8 mouse cellular contexts compared by ENCODE assay signal in the genomic region with DNA sequence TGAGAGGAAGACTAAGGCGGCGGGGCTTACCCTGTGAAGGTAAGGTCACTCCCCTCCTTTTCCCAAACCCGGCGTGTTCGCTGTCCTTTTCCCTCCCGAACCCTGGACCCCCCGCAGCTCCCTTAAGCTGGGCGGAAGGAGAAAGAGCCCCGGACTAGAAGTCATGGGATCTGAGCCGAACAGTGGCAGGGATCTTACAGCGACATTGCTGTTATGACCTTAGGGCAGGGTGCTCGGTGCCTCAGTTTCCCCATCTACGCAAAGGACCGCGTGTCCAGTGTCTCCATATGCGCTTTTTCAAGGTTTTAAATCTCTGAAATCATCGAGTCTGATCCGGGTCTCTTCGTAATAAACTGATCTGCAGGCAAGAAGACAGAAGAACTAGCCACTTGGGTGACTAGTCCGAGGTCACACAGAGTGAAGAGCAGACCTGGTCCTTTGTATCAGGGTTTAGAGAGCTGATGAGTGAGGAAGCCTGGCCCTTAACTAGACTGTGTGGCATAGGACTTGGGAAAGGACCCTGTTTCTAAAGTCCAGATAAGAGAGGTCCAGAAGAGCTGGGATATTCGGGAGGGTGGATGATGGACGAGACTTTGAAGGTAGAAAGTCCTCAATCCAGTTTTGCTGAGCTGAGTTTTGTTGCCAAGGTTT. TPM values are rescaled to one million over a fixed set of nuclear protein-coding genes. Genes with fewer than 3 reads are reported as not detected.
DNase-seq lines count a peak whose midpoint lies in the region; ATAC-seq and TF ChIP-seq lines count a peak whose summit lies in the region.

No protein-coding gene starts in this region.

- no peaks in the 10 kb centered on the region for H3K36me3 ChIP-seq in kidney, embryonic 14.5 days (ENCODE audit: control insufficient read depth, insufficient read depth, low read length)
- H3K36me3 ChIP-seq in G1E (replicated peaks), result peaks cover 32% of the 10 kb centered on the region
- H3K36me3 ChIP-seq in heart, embryonic 13.5 days, result peaks cover 15% of the 10 kb centered on the region
- H3K36me3 ChIP-seq in liver, embryonic 14.5 days (replicated peaks; ENCODE audit: control insufficient read depth, insufficient read depth, low read depth), result peaks cover 6% of the 10 kb centered on the region; the same call in 1 of the 2 replicates

- TF ChIP-seq EP300 in liver, embryonic 14.5 days (IDR thresholded peaks at IDR 0.05; ENCODE audit: low read depth), result no peak

- H3K27me3 ChIP-seq in kidney, embryonic 14.5 days (ENCODE audit: control insufficient read depth, insufficient read depth, low read length), result no peaks in the 10 kb centered on the region
- H3K27me3 ChIP-seq in G1E (ENCODE audit: insufficient read depth, low read length), result no peaks in the 10 kb centered on the region
- no peaks in the 10 kb centered on the region for H3K27me3 ChIP-seq in heart, embryonic 13.5 days (replicated peaks)
- H3K27me3 ChIP-seq in liver, embryonic 14.5 days (ENCODE audit: control insufficient read depth, insufficient read depth, low read length), result no peaks in the 10 kb centered on the region

- peaks cover 13% of the 10 kb centered on the region for H3K4me1 ChIP-seq in kidney, embryonic 14.5 days (ENCODE audit: control insufficient read depth, insufficient read depth, low read length)
- peaks cover 52% of the 10 kb centered on the region for H3K4me1 ChIP-seq in G1E (ENCODE audit: insufficient read depth, low read depth, low read length)
- H3K4me1 ChIP-seq in heart, embryonic 13.5 days, result peaks cover 24% of the 10 kb centered on the region
- peaks cover 7 to 18% of the 10 kb centered on the region in 2 experiments for H3K4me1 ChIP-seq in liver, embryonic 14.5 days (replicated peaks; ENCODE audit: control insufficient read depth in 2 of 2, insufficient read depth in 2 of 2, low read length in 1 of 2)

- whole genome bisulfite sequencing in kidney, embryonic 14.5 days, result 1% methylated on average over 21 of the region's 22 CpGs
- under 1% methylated on average over 22 of the region's 22 CpGs for WGBS in heart, embryonic 13.5 days
- under 1% methylated on average over 22 of the region's 22 CpGs for WGBS in liver, embryonic 14.5 days (ENCODE audit: insufficient replicate concordance)

- no peaks in the 10 kb centered on the region for H3K9me3 ChIP-seq in kidney, embryonic 14.5 days (ENCODE audit: control insufficient read depth, low read length)
- H3K9me3 ChIP-seq in G1E (replicated peaks), result no peaks in the 10 kb centered on the region
- H3K9me3 ChIP-seq in heart, embryonic 13.5 days, result no peaks in the 10 kb centered on the region
- no peaks in the 10 kb centered on the region for H3K9me3 ChIP-seq in liver, embryonic 14.5 days (ENCODE audit: control insufficient read depth, low read length)

- H3K9ac ChIP-seq in kidney, embryonic 14.5 days (ENCODE audit: low read depth, low read length), result peak overlapping the region; percentile 61
- peak overlapping the region; percentile 87 for H3K9ac ChIP-seq in heart, embryonic 13.5 days
- peak overlapping the region; percentile 85 for H3K9ac ChIP-seq in liver, embryonic 14.5 days (replicated peaks)

- TF ChIP-seq CTCF in G1E (IDR thresholded peaks at IDR 0.05; ENCODE audit: low read depth, low read length), result no peak
- TF ChIP-seq CTCF in liver, embryonic 14.5 days (IDR thresholded peaks at IDR 0.05; ENCODE audit: low read depth), result no peak

- no peak overlapping the region for H3K27ac ChIP-seq in kidney, embryonic 14.5 days (ENCODE audit: low read depth, low read length)
- H3K27ac ChIP-seq in heart, embryonic 13.5 days (replicated peaks), result peak overlapping the region; percentile 80
- peak overlapping the region; percentile 38 for H3K27ac ChIP-seq in liver, embryonic 14.5 days

- H3K4me2 ChIP-seq in kidney, embryonic 14.5 days (replicated peaks; ENCODE audit: low read depth, low read length), result peak overlapping the region; percentile 62
- H3K4me2 ChIP-seq in heart, embryonic 13.5 days, result peak overlapping the region; percentile 81
- H3K4me2 ChIP-seq in liver, embryonic 14.5 days (ENCODE audit: low read depth), result peak overlapping the region; percentile 75

- H3K4me3 ChIP-seq in kidney, embryonic 14.5 days (ENCODE audit: low read length), result peak overlapping the region; percentile 54
- H3K4me3 ChIP-seq in G1E (ENCODE audit: low read depth, low read length), result peak overlapping the region; percentile 86
- peak overlapping the region; percentile 80 for H3K4me3 ChIP-seq in heart, embryonic 13.5 days
- peak overlapping the region; percentile 89 to 90 for H3K4me3 ChIP-seq in liver, embryonic 14.5 days (ENCODE audit: insufficient read depth in 1 of 2, low read depth in 2 of 2, low read length in 2 of 2)

- ATAC-seq in kidney, embryonic 14.5 days (ENCODE audit: low FRiP score, low TSS enrichment), result peak; percentile 8; the same call in 1 of the 2 replicates
- peak; percentile 2; the same call in 1 of the 2 replicates for ATAC-seq in G1E (ENCODE audit: extremely low read depth, insufficient number of reproducible peaks, low FRiP score, poor library complexity, severe bottlenecking)
- ATAC-seq in heart, embryonic 13.5 days (ENCODE audit: extremely low read depth, insufficient number of reproducible peaks, low FRiP score, low TSS enrichment), result no peak; the same call in 1 of the 2 replicates
- peak; percentile 42 for ATAC-seq in liver, embryonic 14.5 days (ENCODE audit: insufficient read depth)

- no peak for DNase-seq in kidney, postnatal 10 days
- DNase-seq in G1E (ENCODE audit: low spot score), result no peak
- no peak for DNase-seq in liver, embryonic 14.5 days (ENCODE audit: low read depth in 3 of 3, low spot score in 3 of 3)
- no peak for DNase-seq in left cerebral cortex, postnatal 10 days (ENCODE audit: extremely low spot score in 1 of 2, low spot score in 2 of 2)
- no peak for DNase-seq in cerebellum, postnatal 10 days
- DNase-seq in spleen, postnatal 14 days (ENCODE audit: low spot score in 2 of 2), result no peak

- intact Hi-C loops in left cerebral cortex, postnatal 10 days (cut with DNase I), result loop anchor here (5.0 kb wide), 1 partner anchor 46 kb away; a partner anchor contains a TSS

RNA-seq across cellular contexts. Expression of a gene that starts 0.4 kb away (rescaled TPM):
- 23.9 and 42.1 TPM in 2 replicates for polyA plus RNA-seq in kidney, embryonic 14.5 days (2014; fragmentation: Nextera tagmentation; extraction: Ambion mirVana)
- 46.4 and 47.5 TPM in 2 replicates for total RNA-seq in G1E (2014; fragmentation: Nextera tagmentation)
- 25.7 and 30.4 TPM in 2 replicates for total RNA-seq in G1E (2017)
- polyA plus RNA-seq in G1E (2012), result 2.2 and 3.4 TPM in 2 replicates
- polyA plus RNA-seq in heart, embryonic 13.5 days (2015; fragmentation: Nextera tagmentation; extraction: Ambion mirVana), result 41.2 and 42.4 TPM in 2 replicates
- polyA plus RNA-seq in liver, embryonic 14.5 days (2012; rRNA removed), result 17.3 and 22.4 TPM in 2 replicates
- polyA plus RNA-seq in liver, embryonic 14.5 days (2014; fragmentation: Nextera tagmentation; extraction: Ambion mirVana), result 36.6 and 41.3 TPM in 2 replicates
- total RNA-seq in left cerebral cortex, postnatal 10 days (2021), result 10 to 100 TPM; 32.7 TPM

RNA-seq across cellular contexts. Expression of a gene that starts 0.6 kb away (rescaled TPM):
- 17.8 and 25.2 TPM in 2 replicates for polyA plus RNA-seq in kidney, embryonic 14.5 days (2014; fragmentation: Nextera tagmentation; extraction: Ambion mirVana)
- 54.2 and 60.9 TPM in 2 replicates for total RNA-seq in G1E (2014; fragmentation: Nextera tagmentation)
- 60.0 and 60.3 TPM in 2 replicates for total RNA-seq in G1E (2017)
- polyA plus RNA-seq in G1E (2012), result 14.5 and 16.7 TPM in 2 replicates
- 16.7 and 17.8 TPM in 2 replicates for polyA plus RNA-seq in heart, embryonic 13.5 days (2015; fragmentation: Nextera tagmentation; extraction: Ambion mirVana)
- polyA plus RNA-seq in liver, embryonic 14.5 days (2012; rRNA removed), result 7.4 and 9.6 TPM in 2 replicates
- polyA plus RNA-seq in liver, embryonic 14.5 days (2014; fragmentation: Nextera tagmentation; extraction: Ambion mirVana), result 9.7 and 11.2 TPM in 2 replicates
- 10 to 100 TPM; 37.2 to 38.8 TPM for total RNA-seq in left cerebral cortex, postnatal 10 days (2021)

RNA-seq across cellular contexts. Expression of a gene that starts 47.5 kb away (rescaled TPM):
- 183 and 253 TPM in 2 replicates for polyA plus RNA-seq in kidney, embryonic 14.5 days (2014; fragmentation: Nextera tagmentation; extraction: Ambion mirVana)
- total RNA-seq in G1E (2014; fragmentation: Nextera tagmentation) (120 and 128 TPM in 2 replicates), G1E (2017) (120 and 148 TPM in 2 replicates)
- 9.6 and 44.1 TPM in 2 replicates for polyA plus RNA-seq in G1E (2012)
- polyA plus RNA-seq in heart, embryonic 13.5 days (2015; fragmentation: Nextera tagmentation; extraction: Ambion mirVana), result 82.1 and 85.2 TPM in 2 replicates
- polyA plus RNA-seq in liver, embryonic 14.5 days (2012; rRNA removed), result 24.1 and 40.2 TPM in 2 replicates
- 65.7 and 71.0 TPM in 2 replicates for polyA plus RNA-seq in liver, embryonic 14.5 days (2014; fragmentation: Nextera tagmentation; extraction: Ambion mirVana)
- total RNA-seq in left cerebral cortex, postnatal 10 days (2021), result 10 to 100 TPM; 43.1 to 52.3 TPM

RNA-seq across cellular contexts. Expression of a gene that starts 47.7 kb away (rescaled TPM):
- polyA plus RNA-seq in kidney, embryonic 14.5 days (2014; fragmentation: Nextera tagmentation; extraction: Ambion mirVana), result 20.2 and 32.8 TPM in 2 replicates
- 23.0 and 26.8 TPM in 2 replicates for total RNA-seq in G1E (2014; fragmentation: Nextera tagmentation)
- total RNA-seq in G1E (2017), result 21.5 and 23.1 TPM in 2 replicates
- 2.5 and 4.1 TPM in 2 replicates for polyA plus RNA-seq in G1E (2012)
- 11.6 and 13.8 TPM in 2 replicates for polyA plus RNA-seq in heart, embryonic 13.5 days (2015; fragmentation: Nextera tagmentation; extraction: Ambion mirVana)
- polyA plus RNA-seq in liver, embryonic 14.5 days (2012; rRNA removed), result 8.3 and 9.8 TPM in 2 replicates
- 9.0 and 10.3 TPM in 2 replicates for polyA plus RNA-seq in liver, embryonic 14.5 days (2014; fragmentation: Nextera tagmentation; extraction: Ambion mirVana)
- 10 to 100 TPM; 13.1 to 13.7 TPM for total RNA-seq in left cerebral cortex, postnatal 10 days (2021)
